Mouse (Mus musculus): Measurements from ENCODE around the gene Ppcdc.
"Not testable (repeated sequence)": the region's sequence is repeated elsewhere in the genome, so short reads cannot be mapped to it uniquely, and the experiment has no call there.

Ppcdc gene

GRCm38 (mm10) chr9:57428391-57428790, 11.5 kb downstream of the Ppcdc start:
- no peak for DNase-seq (ENCODE audit: low read depth)

- DNase-seq (ENCODE audit: low read depth): no peak
Observed at GRCm38 (mm10) chr9:57427937-57428336, 12.0 kb downstream of the Ppcdc start.

- not testable (repeated sequence) for DNase-seq (ENCODE audit: low read depth)
Observed at GRCm38 (mm10) chr9:57427123-57427522, 12.8 kb downstream of the Ppcdc start.

- no peak for DNase-seq (ENCODE audit: low read depth)
Observed at GRCm38 (mm10) chr9:57425116-57425515, 14.8 kb downstream of the Ppcdc start.

GRCm38 (mm10) chr9:57424066-57424465, 15.9 kb downstream of the Ppcdc start:
- DNase-seq (ENCODE audit: low read depth): no peak

GRCm38 (mm10) chr9:57421688-57422111, 18.2 kb downstream of the Ppcdc start:
- no peak for DNase-seq (ENCODE audit: low read depth)

- peak; percentile 85 for DNase-seq (ENCODE audit: low read depth)
Observed at GRCm38 (mm10) chr9:57421121-57421571, 18.8 kb downstream of the Ppcdc start.

GRCm38 (mm10) chr9:57420321-57421120, 19.4 kb downstream of the Ppcdc start:
- DNase-seq (ENCODE audit: low read depth): no peak

- DNase-seq (ENCODE audit: low read depth): no peak
Observed at GRCm38 (mm10) chr9:57419521-57420267, 20.2 kb downstream of the Ppcdc start.

- no peak for DNase-seq (ENCODE audit: low read depth)
Observed at GRCm38 (mm10) chr9:57417341-57417740, 22.6 kb downstream of the Ppcdc start.

- no peak for DNase-seq (ENCODE audit: low read depth)
Observed at GRCm38 (mm10) chr9:57407120-57407905, 32.6 kb downstream of the Ppcdc start.

- DNase-seq (ENCODE audit: low read depth): no peak
Observed at GRCm38 (mm10) chr9:57406395-57406794, 33.5 kb downstream of the Ppcdc start.

GRCm38 (mm10) chr9:57404036-57404435, 35.9 kb downstream of the Ppcdc start:
- no peak for DNase-seq (ENCODE audit: low read depth)

- no peak for DNase-seq (ENCODE audit: low read depth)
Observed at GRCm38 (mm10) chr9:57402318-57403251, 37.3 kb downstream of the Ppcdc start.

GRCm38 (mm10) chr9:57398773-57399172, 41.2 kb downstream of the Ppcdc start:
- DNase-seq (ENCODE audit: low read depth): no peak

GRCm38 (mm10) chr9:57392892-57393291, 47.0 kb downstream of the Ppcdc start:
- DNase-seq (ENCODE audit: low read depth): no peak

- DNase-seq (ENCODE audit: low read depth): no peak
Observed at GRCm38 (mm10) chr9:57390869-57391268, 49.1 kb downstream of the Ppcdc start.

- no peak for DNase-seq (ENCODE audit: low read depth)
Observed at GRCm38 (mm10) chr9:57389131-57389530, 50.8 kb downstream of the Ppcdc start.

- DNase-seq (ENCODE audit: low read depth): no peak
Observed at GRCm38 (mm10) chr9:57386926-57387325, 53.0 kb downstream of the Ppcdc start.

- DNase-seq (ENCODE audit: low read depth): no peak
Observed at GRCm38 (mm10) chr9:57384621-57385020, 55.3 kb downstream of the Ppcdc start.

GRCm38 (mm10) chr9:57360999-57361398, 78.9 kb downstream of the Ppcdc start:
- no peak for DNase-seq (ENCODE audit: low read depth)
